Mouse (Mus musculus) T-cell, adult 66 days (primary cell): ENCODE results near the gene Serpina3g. TPM values are rescaled to one million over a fixed set of nuclear protein-coding genes. Genes with fewer than 3 reads are reported as not detected.

Source experiments
- total RNA-seq, 2 experiments: library from RNA; stranded (reverse); gene quantifications; 3 replicates in 1 of 2; 4 replicates in 1 of 2; pipeline ENCODE4 v1.2.4; 2023

Serpina3g gene
- total RNA-seq: 10 to 100 TPM; 29.4 to 49.8 TPM

GRCm38 (mm10) chr12:104235915-104236314 is at the start of gene Serpina3g:
TSS of gene Serpina3g (plus strand) at chr12:104236245.

GRCm38 (mm10) chr12:104214445-104214753 is 21.6 kb upstream of the Serpina3g start, which contains the start of gene Serpina3f:
TSS of gene Serpina3f (plus strand) at chr12:104214544.

GRCm38 (mm10) chr12:104262863-104263262 is 26.8 kb downstream of the Serpina3g start, which contains the start of gene Serpina3i:
TSS of gene Serpina3i (plus strand) at chr12:104263122.

Other genes with a start within 250 kb of the Serpina3g start
- not detected for gene Serpina11, start 246.3 kb upstream of the Serpina3g start, total RNA-seq
- under 1 TPM in 1 of 2 experiments, not detected in 1; 0.89 TPM for gene Serpina9, start 222.5 kb upstream of the Serpina3g start, total RNA-seq
- not detected for gene Serpina12, start 191.8 kb upstream of the Serpina3g start, total RNA-seq
- gene Serpina5, start 135.1 kb upstream of the Serpina3g start, total RNA-seq: not detected
- gene Serpina3a, start 123.5 kb upstream of the Serpina3g start, total RNA-seq: not detected
- gene Serpina3b, start 108.2 kb upstream of the Serpina3g start, total RNA-seq: not detected
- not detected for gene Serpina3c, start 82.4 kb upstream of the Serpina3g start, total RNA-seq
- gene Serpina3f, start 21.7 kb upstream of the Serpina3g start, total RNA-seq: 1 to 10 TPM; 2.7 to 7.2 TPM
- 1 to 10 TPM in 1 of 2 experiments, not detected in 1; 1.0 TPM for gene Serpina3i, start 26.9 kb downstream of the Serpina3g start, total RNA-seq
- gene Serpina3j, start 78.3 kb downstream of the Serpina3g start, total RNA-seq: not detected
- gene Serpina3k, start 102.2 kb downstream of the Serpina3g start, total RNA-seq: not detected
- not detected for gene Serpina3m, start 102.2 kb downstream of the Serpina3g start, total RNA-seq
- gene Serpina3n, start 170.5 kb downstream of the Serpina3g start, total RNA-seq: not detected
- gene Gsc, start 237.1 kb downstream of the Serpina3g start, total RNA-seq: not detected